Mouse (Mus musculus) gastrocnemius, adult 18-20 months (tissue): ENCODE data around the gene 4933406M09Rik. TPM values are rescaled to one million over a fixed set of nuclear protein-coding genes. Genes with fewer than 3 reads are reported as not detected.

Experiments used
- DNase-seq: peaks from one replicate; pipeline ENCODE4 v3.0.0; 2021; ENCODE audit warnings: low spot score
- total RNA-seq, 2 experiments: library from RNA; stranded (reverse); gene quantifications; 2 replicates each; pipeline ENCODE4 v1.2.3; 2021

Gene 4933406M09Rik
- total RNA-seq, 2 experiments from 2014 or later, result not detected

DNA sequence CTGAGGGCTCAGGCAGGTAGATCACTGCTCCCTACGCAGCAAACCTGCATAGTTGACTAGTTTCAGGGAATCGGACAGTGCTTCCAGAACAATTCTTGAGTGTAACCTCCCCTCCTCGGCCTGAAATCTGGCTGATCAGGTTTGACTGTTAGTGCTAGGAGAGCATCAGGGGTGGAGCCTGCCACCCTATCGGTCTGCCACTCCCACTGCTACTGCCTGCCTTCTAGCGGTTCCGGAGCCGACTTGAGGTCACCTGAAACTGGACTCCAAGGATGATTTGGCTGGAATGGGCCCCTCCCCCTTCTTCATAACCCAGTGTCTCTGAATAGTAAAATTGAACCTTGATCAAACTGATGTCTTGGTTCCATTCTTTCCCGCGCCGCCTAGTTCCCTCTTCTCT lies 47.3 kb downstream of the 4933406M09Rik start:
- DNase-seq, result no peak

DNA sequence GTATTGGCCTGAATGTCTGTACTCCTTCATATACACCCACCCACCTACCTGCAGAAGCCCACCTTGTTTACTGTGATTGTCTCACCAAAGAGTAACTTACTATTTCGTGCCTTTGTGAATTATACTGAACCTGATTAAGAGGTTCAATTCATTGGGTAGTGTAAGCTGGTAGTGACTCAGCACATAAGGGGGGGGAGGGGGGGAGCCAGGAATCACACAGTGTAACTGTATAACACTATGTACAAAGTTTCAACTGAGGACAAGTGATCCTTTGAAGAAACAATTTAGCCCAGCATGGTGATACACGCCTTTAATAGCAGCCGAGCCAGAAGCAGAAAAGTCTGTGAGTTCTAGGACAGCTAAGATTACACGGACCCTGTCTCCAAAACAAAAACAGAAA lies 47.7 kb downstream of the 4933406M09Rik start:
- no peak for DNase-seq

DNA sequence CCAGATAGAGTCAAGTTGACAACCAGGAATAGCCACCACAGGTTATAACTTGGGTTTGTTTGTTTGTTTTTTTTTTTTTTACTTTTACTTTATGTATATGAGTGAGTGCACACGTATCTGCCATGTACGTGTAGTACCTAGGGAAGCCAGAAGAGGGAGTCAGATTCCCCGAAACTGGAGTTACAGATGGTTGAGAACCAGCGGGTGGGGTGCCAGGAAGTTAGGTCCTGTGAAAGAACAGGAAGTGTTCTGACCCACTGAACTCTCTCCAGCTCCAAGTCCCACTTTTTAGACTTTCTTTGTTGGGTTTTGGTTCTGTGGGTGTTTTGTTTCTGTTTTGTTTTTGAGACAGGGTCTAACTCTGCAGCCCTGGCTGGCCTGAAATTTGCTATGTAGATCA lies 49.7 kb downstream of the 4933406M09Rik start:
- no peak for DNase-seq

DNA sequence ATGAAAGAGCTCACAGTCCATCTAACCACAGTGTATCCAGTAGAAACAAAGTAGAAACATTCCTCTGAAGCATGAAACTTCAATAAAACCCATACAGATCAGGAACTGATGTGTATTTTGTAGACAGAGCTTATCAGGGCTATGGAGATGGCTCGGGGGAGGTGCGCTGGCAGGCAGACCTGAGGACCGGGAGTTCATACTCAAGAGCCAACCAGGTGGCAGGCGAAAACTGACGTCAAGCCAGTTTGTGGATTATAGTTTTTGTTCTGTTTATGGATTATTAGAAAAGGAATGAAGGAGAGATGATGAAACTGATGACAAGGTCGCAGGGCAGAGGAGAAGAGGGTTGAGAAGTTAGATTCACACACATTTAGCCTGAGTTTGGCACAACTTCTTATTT lies 54.7 kb downstream of the 4933406M09Rik start:
- DNase-seq, result no peak

Other genes with a start within 250 kb of the 4933406M09Rik start
- 1 to 10 TPM; 1.1 to 2.0 TPM for gene Chil1, start 203.8 kb upstream of the 4933406M09Rik start, total RNA-seq
- 100 to 1,000 TPM; 192 to 275 TPM for gene Mybph, start 192.5 kb upstream of the 4933406M09Rik start, total RNA-seq
- gene Adora1, start 150.5 kb upstream of the 4933406M09Rik start, total RNA-seq, result under 1 TPM; 0.25 to 0.66 TPM
- gene Myog, start 96.0 kb upstream of the 4933406M09Rik start, total RNA-seq, result 10 to 100 TPM; 10.4 to 18.9 TPM
- gene Ppfia4, start 53.0 kb upstream of the 4933406M09Rik start, total RNA-seq, result under 1 TPM; 0.21 to 0.43 TPM
- 10 to 100 TPM; 10.1 to 10.4 TPM for gene Tmem183a, start 24.0 kb upstream of the 4933406M09Rik start, total RNA-seq
- gene Cyb5r1, start 19.6 kb downstream of the 4933406M09Rik start, total RNA-seq, result 10 to 100 TPM; 80.0 to 84.8 TPM
- 100 to 1,000 TPM; 184 to 193 TPM for gene Adipor1, start 29.4 kb downstream of the 4933406M09Rik start, total RNA-seq
- 10 to 100 TPM; 18.0 to 20.3 TPM for gene Klhl12, start 69.6 kb downstream of the 4933406M09Rik start, total RNA-seq
- gene Rabif, start 108.7 kb downstream of the 4933406M09Rik start, total RNA-seq, result 1 to 10 TPM; 5.5 to 6.3 TPM
- gene Mgat4e, start 163.7 kb downstream of the 4933406M09Rik start, total RNA-seq, result not detected
- gene Kdm5b, start 174.2 kb downstream of the 4933406M09Rik start, total RNA-seq, result 1 to 10 TPM; 8.0 to 8.3 TPM